15 mouse cellular contexts compared by ENCODE assay signal in the genomic region with DNA sequence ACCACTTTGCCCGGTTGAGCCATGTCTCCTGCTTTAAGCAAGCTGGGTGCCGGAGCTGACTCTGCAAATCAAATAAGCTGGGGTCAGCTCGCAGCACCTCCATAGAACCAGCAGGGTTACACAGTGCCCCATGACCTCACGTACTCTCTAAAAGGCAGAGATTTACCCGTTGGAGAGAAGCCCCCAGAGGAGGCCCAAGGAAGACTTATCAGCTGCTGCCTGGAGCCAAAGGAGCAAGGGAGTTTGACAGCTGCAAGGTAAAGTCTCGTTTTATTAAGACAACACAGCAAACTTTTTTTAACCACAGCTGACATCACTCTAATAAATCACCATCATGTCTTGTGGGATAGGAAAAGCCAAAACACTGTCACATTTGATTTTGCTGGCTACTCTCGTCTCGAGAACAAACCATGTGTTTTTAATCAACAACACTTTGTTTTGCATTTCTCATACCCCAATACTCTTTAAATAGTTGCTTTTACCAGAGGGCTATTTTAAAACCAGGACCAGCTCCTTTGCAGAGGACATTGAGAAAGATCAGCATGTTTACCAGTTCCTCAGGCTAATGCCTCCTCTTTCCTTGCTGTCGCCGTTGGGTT.
DNase-seq lines count a peak whose midpoint lies in the region; ATAC-seq and TF ChIP-seq lines count a peak whose summit lies in the region.
"Had no signal": no experiment of that assay in that cellular context is flagged by ENCODE, and none has a peak within 500 bp of the region (broad histone marks: within the 10 kb centered on the region; RNA-seq: fewer than 3 reads in every experiment).

No protein-coding gene starts in this region.

- peak; percentile 48 for DNase-seq in gastrocnemius, adult 2 months
- no peak for DNase-seq in gastrocnemius, postnatal 10 days
- DNase-seq in lung, adult 18-20 months = no peak
- peak; percentile 87 for DNase-seq in fibroblast of lung, adult 2 months (ENCODE audit: low read depth)
- DNase-seq in thymus, postnatal 25 days = no peak
- DNase-seq in gastrocnemius, postnatal 4 days (ENCODE audit: low spot score in 2 of 2) = no peak
- DNase-seq: cerebellum, adult 9-11 months; gastrocnemius, postnatal 25 days; layer of hippocampus, adult 9-11 months had no signal

- intact Hi-C loops in gastrocnemius, adult 2 months (cut with DNase I) = no loop called here

- whole genome bisulfite sequencing in lung, embryonic 15.5 days = 19% methylated on average over 10 of the region's 10 CpGs
- WGBS in stomach, embryonic 16.5 days = 28% methylated on average over 10 of the region's 10 CpGs

- H3K27me3 ChIP-seq in lung, embryonic 15.5 days = peaks cover 20% of the 10 kb centered on the region; the same call in 1 of the 2 replicates
- H3K27me3 ChIP-seq in stomach, embryonic 16.5 days (ENCODE audit: control insufficient read depth, insufficient read depth, low read length) = no peaks in the 10 kb centered on the region

- no peaks in the 10 kb centered on the region for H3K36me3 ChIP-seq in lung, embryonic 15.5 days
- H3K36me3 ChIP-seq in stomach, embryonic 16.5 days (ENCODE audit: control insufficient read depth, insufficient read depth, low read length) = no peaks in the 10 kb centered on the region
- H3K36me3 ChIP-seq: G1E; hindbrain, embryonic 15.5 days; limb, embryonic 15.5 days had no signal

- no peak for TF ChIP-seq CTCF in gastrocnemius, adult 2 months (IDR thresholded peaks at IDR 0.05)

- peak; percentile 56; the same call in 1 of the 2 replicates for ATAC-seq in lung, embryonic 15.5 days (ENCODE audit: borderline replicate concordance, extremely low read depth, low FRiP score, low TSS enrichment)
- ATAC-seq in stomach, embryonic 16.5 days (ENCODE audit: insufficient read depth, low FRiP score) = peak; percentile 9; the same call in 1 of the 2 replicates
- ATAC-seq: forebrain, embryonic 13.5 days had no signal

- no peaks in the 10 kb centered on the region for H3K9me3 ChIP-seq in lung, embryonic 15.5 days
- no peaks in the 10 kb centered on the region for H3K9me3 ChIP-seq in stomach, embryonic 16.5 days (replicated peaks; ENCODE audit: control insufficient read depth, low read length)
- H3K9me3 ChIP-seq: forebrain, embryonic 13.5 days; G1E; hindbrain, embryonic 15.5 days; limb, embryonic 15.5 days had no signal

- H3K4me1 ChIP-seq in lung, embryonic 15.5 days = peaks cover 39% of the 10 kb centered on the region
- H3K4me1 ChIP-seq in stomach, embryonic 16.5 days (ENCODE audit: control insufficient read depth, insufficient read depth, low read length) = peaks cover 26% of the 10 kb centered on the region; the same call in 1 of the 2 replicates

- H3K27ac ChIP-seq in gastrocnemius, adult 2 months = peak overlapping the region; percentile 81
- H3K27ac ChIP-seq in lung, embryonic 15.5 days = peak overlapping the region; percentile 48
- H3K27ac ChIP-seq in stomach, embryonic 16.5 days (ENCODE audit: low read length) = no peak overlapping the region
- H3K27ac ChIP-seq: forebrain, embryonic 13.5 days; hindbrain, embryonic 15.5 days; limb, embryonic 15.5 days had no signal

- peak overlapping the region; percentile 58 for H3K4me3 ChIP-seq in gastrocnemius, adult 2 months
- no peak overlapping the region for H3K4me3 ChIP-seq in lung, embryonic 15.5 days
- H3K4me3 ChIP-seq in stomach, embryonic 16.5 days (replicated peaks; ENCODE audit: low read length) = no peak overlapping the region
- H3K4me3 ChIP-seq: forebrain, embryonic 13.5 days; hindbrain, embryonic 15.5 days; limb, embryonic 15.5 days had no signal

- no peak overlapping the region for H3K4me2 ChIP-seq in lung, embryonic 15.5 days
- H3K4me2 ChIP-seq in stomach, embryonic 16.5 days (ENCODE audit: low read depth, low read length) = no peak overlapping the region
- H3K4me2 ChIP-seq: forebrain, embryonic 13.5 days; hindbrain, embryonic 15.5 days; limb, embryonic 15.5 days had no signal

- H3K9ac ChIP-seq in lung, embryonic 15.5 days = no peak overlapping the region
- no peak overlapping the region for H3K9ac ChIP-seq in stomach, embryonic 16.5 days (ENCODE audit: low read length)
- H3K9ac ChIP-seq: forebrain, embryonic 13.5 days; hindbrain, embryonic 15.5 days; limb, embryonic 15.5 days had no signal

Comparison
In these comparisons a context has a peak if more than half of its experiments do, and no peak if none do; other contexts are left out.
1. DNase-seq: peak in gastrocnemius, adult 2 months (single experiment) and fibroblast of lung, adult 2 months (single experiment); none in gastrocnemius, postnatal 10 days (single experiment), lung, adult 18-20 months (0 of 2), thymus, postnatal 25 days (single experiment) and gastrocnemius, postnatal 4 days (0 of 2).